Mouse (Mus musculus) lung, embryonic 15.5 days (tissue): ENCODE measurements around the gene Ttll3. TPM values are rescaled to one million over a fixed set of nuclear protein-coding genes. Genes with fewer than 3 reads are reported as not detected.

ENCODE experiments used
- ATAC-seq: fragments of 200-750 bp; cut with Nextera tagmentation; 2 replicates; pipeline ENCODE4 v1.8.0; 2017; ENCODE audit warnings: moderate number of reproducible peaks, borderline replicate concordance; ENCODE audit not compliant: low FRiP score, low TSS enrichment; ENCODE audit errors: extremely low read depth
- H3K27ac ChIP-seq: fragments of 300-500 bp; sonication (generic); 2 replicates; pipeline ENCODE4 v1.5.1; 2015; ENCODE audit warnings: moderate library complexity, mild to moderate bottlenecking, inconsistent platforms
- H3K27me3 ChIP-seq: fragments of 300-500 bp; sonication (generic); 2 replicates; pipeline ENCODE4 v1.6.1; 2015; ENCODE audit warnings: inconsistent platforms
- H3K36me3 ChIP-seq: fragments of 300-500 bp; sonication (generic); 2 replicates; pipeline ENCODE4 v1.6.1; 2015; ENCODE audit warnings: inconsistent platforms
- H3K4me1 ChIP-seq: fragments of 300-500 bp; sonication (generic); 2 replicates; pipeline ENCODE4 v1.6.1; 2015; ENCODE audit warnings: inconsistent platforms
- H3K4me2 ChIP-seq: fragments of 300-500 bp; sonication (generic); 2 replicates; pipeline ENCODE4 v1.6.1; 2015; ENCODE audit warnings: inconsistent platforms, mild to moderate bottlenecking, moderate library complexity
- H3K4me3 ChIP-seq: fragments of 300-500 bp; sonication (generic); 2 replicates; pipeline ENCODE4 v1.5.1; 2015; ENCODE audit warnings: mild to moderate bottlenecking, inconsistent platforms
- H3K9ac ChIP-seq: fragments of 300-500 bp; sonication (generic); 2 replicates; pipeline ENCODE4 v1.6.1; 2015; ENCODE audit warnings: inconsistent platforms
- H3K9me3 ChIP-seq: fragments of 300-500 bp; sonication (generic); 2 replicates; pipeline ENCODE4 v1.6.1; 2016; ENCODE audit warnings: inconsistent platforms
- WGBS: fragments of 180-500 bp; shearing (Covaris S2); methylation state at CpG from one replicate; pipeline ENCODE4 v1.1.7; 2015; 5-methylcytosine and 5-hydroxymethylcytosine counted together
- polyA plus RNA-seq: library from polyadenylated mRNA; unstranded; fragments of >200 nt; fragmentation: Nextera tagmentation; extraction: Ambion mirVana; gene quantifications from 2 replicates; pipeline ENCODE4 v1.2.1, GENCODE M21; 2015

Ttll3 gene
- polyA plus RNA-seq, 1 experiment from 2014 or later = 3.9 TPM

DNA sequence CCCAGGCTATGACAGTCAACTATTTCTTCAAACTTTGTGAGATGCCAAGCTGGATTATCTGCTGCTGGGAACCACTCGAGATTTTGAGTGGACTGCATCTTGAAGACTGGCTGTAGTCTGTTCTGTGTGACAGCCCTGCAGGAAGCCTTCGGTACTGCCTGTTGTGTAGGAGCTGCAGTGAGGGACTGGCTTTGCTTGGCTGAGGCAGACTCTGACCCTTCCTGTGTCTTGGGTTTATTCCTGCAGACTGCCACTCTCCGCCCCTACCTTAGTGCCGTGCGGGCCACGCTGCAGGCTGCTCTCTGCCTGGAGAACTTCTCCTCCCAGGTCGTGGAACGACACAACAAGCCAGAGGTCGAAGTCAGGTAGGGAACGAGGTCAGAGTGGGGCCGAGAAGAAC is 8.6 kb upstream of the Ttll3 start:
- no peak overlapping the region for H3K27ac ChIP-seq
- no peak overlapping the region for H3K9ac ChIP-seq
- no peaks in the 10 kb centered on the region for H3K9me3 ChIP-seq
- H3K4me3 ChIP-seq = no peak overlapping the region
- no peak overlapping the region for H3K4me2 ChIP-seq
- H3K36me3 ChIP-seq = peaks cover 55% of the 10 kb centered on the region
- no peaks in the 10 kb centered on the region for H3K27me3 ChIP-seq
- WGBS = 92% methylated on average over 11 of the region's 11 CpGs
- ATAC-seq = no peak
- peaks cover 24% of the 10 kb centered on the region for H3K4me1 ChIP-seq

DNA sequence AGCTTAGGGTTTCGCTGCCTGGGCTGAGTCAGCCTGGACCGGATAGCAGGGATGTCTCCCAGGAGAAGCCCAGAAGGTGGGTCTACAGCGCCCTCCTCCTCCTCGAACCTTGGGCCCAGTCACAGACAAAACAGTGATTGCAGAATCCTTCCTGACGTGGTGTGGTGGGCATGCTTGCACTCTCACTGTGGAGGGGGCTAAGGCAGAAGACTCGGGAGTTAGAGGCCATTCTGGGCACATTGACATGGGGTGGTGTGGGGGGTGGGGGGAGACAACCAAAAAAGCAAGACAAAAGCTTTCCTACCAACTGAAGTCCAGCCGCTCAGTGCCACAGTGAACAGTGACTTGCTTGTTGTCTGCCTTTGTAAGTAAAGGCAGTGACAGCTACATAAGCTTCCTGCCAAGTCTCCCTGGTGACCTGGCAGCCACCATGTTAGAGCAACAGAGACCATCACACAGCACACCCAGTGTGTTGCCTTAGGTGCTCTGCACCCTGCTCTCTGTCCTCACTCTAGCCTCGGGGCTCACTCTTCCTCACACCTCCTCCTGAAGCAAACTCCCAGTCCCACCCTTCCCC is 4.6 kb upstream of the Ttll3 start:
- Histone ChIP-seq H3K9ac (no peak overlapping the region), H3K4me1 (peaks cover 9% of the 10 kb centered on the region), H3K9me3 (no peaks in the 10 kb centered on the region), H3K4me2 (no peak overlapping the region), H3K4me3 (no peak overlapping the region), H3K36me3 (peaks cover 89% of the 10 kb centered on the region), H3K27ac (no peak overlapping the region), H3K27me3 (no peaks in the 10 kb centered on the region)
- WGBS = 94% methylated on average over 8 of the region's 8 CpGs
- ATAC-seq = no peak

GRCm38 (mm10) chr6:113385160-113385714 is 3.8 kb upstream of the Ttll3 start:
- H3K9me3 ChIP-seq = no peaks in the 10 kb centered on the region
- H3K4me1 ChIP-seq = 0 out of 2 replicates have a peak, but pooled peaks cover under 1% of the 10 kb centered on the region
- H3K4me2 ChIP-seq = no peak overlapping the region
- H3K27ac ChIP-seq = no peak overlapping the region
- H3K36me3 ChIP-seq = peaks cover 96% of the 10 kb centered on the region
- no peak for ATAC-seq
- no peaks in the 10 kb centered on the region for H3K27me3 ChIP-seq
- H3K4me3 ChIP-seq = no peak overlapping the region
- H3K9ac ChIP-seq = no peak overlapping the region
- WGBS = 75% methylated on average over 11 of the region's 11 CpGs

GRCm38 (mm10) chr6:113386025-113386424 is 3.0 kb upstream of the Ttll3 start:
- Histone ChIP-seq H3K27ac (no peak overlapping the region), H3K4me1 (no peaks in the 10 kb centered on the region), H3K27me3 (no peaks in the 10 kb centered on the region), H3K36me3 (peaks cover 89% of the 10 kb centered on the region), H3K9ac (no peak overlapping the region), H3K4me3 (no peak overlapping the region), H3K4me2 (no peak overlapping the region), H3K9me3 (no peaks in the 10 kb centered on the region)
- ATAC-seq = no peak
- 66% methylated on average over 3 of the region's 3 CpGs for WGBS

DNA sequence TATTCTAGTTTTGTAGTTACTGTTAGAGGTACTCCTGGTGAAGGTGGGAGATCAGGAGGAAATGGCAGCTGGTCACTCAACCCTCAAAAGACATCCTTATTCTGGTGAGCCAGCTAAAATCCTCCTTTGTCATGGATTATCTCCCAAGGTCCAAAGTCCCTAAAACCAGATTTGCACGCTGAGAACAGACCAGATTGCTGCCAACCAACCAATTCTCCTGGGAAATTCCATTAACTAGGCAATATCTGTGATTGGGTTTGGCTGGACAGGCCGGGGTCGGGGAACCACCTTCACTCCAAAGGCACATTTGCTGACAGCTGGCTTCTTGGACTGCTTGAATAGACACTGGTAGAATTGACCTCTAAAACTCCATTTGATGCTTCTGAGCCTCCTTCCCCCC is 1.7 kb downstream of the Ttll3 start:
- Histone ChIP-seq H3K4me1 (peaks cover 9% of the 10 kb centered on the region), H3K4me3 (no peak overlapping the region), H3K9me3 (no peaks in the 10 kb centered on the region), H3K9ac (no peak overlapping the region), H3K36me3 (peaks cover 47% of the 10 kb centered on the region), H3K27ac (no peak overlapping the region), H3K4me2 (no peak overlapping the region), H3K27me3 (no peaks in the 10 kb centered on the region)
- no peak for ATAC-seq
- WGBS = 94% methylated on average over 3 of the region's 3 CpGs

DNA sequence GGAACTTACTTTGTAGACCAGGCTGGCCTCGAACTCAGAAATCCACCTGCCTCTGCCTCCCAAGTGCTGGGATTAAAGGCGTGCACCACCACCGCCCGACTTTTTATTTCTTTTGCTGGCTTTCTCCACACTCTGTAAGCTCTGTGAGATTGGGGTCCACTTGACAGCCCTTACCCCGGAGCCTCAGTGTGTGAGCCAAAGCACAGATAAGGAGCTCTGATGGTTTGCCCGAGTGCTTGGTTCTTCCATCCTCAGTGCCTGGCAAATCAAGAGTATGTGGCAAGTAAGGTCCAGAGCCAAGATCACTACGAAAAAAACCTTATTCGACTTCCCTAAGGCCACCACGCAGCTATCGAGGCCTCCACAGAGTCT is 2.9 kb downstream of the Ttll3 start:
- no peak overlapping the region for H3K27ac ChIP-seq
- peak overlapping the region; percentile 47 for H3K4me3 ChIP-seq
- peak overlapping the region; percentile 50 for H3K9ac ChIP-seq
- H3K27me3 ChIP-seq = no peaks in the 10 kb centered on the region
- 25% methylated on average over 10 of the region's 10 CpGs for WGBS
- peaks cover 36% of the 10 kb centered on the region for H3K36me3 ChIP-seq
- peak overlapping the region; percentile 94 for H3K4me2 ChIP-seq
- peaks cover 9% of the 10 kb centered on the region for H3K4me1 ChIP-seq
- H3K9me3 ChIP-seq = no peaks in the 10 kb centered on the region
- peak; percentile 21; the same call in 1 of the 2 replicates for ATAC-seq

DNA sequence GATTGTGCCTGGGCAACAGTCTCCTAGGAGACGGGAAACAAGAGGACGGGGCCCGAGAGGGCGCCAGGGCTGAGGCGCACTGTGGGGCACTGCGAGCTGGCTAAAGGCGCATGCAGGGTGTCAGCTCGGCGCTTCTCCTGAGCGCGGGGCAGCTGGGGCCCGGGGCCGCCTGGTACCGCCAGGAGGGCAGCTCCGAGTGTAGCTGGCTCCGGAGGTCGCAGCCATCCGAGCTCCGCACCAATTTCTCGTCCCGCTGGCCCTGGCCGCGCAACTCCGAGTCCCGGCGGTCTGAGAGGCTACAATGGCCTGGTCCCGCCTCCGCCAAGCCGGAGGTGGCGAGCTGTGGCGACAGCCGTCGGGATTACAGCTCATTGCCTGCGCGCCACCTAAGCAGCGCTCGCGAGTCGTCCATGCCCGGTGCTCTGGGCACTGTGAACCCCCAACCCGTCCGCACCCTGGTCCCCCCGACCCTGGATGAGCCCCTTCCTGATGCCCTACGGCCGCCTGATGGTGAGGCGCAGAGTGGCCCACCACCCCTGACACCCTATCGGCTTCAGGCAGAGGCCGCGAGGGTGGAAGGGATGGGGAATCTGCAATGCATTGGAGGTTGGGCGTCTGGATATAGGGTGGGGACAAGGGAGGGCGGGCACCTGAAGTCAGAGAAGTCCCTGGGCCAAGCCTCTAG is 3.5 kb downstream of the Ttll3 start:
- Histone ChIP-seq H3K4me1 (peaks cover 9% of the 10 kb centered on the region), H3K4me2 (peak overlapping the region; percentile 94), H3K27me3 (no peaks in the 10 kb centered on the region), H3K4me3 (peak overlapping the region; percentile 47), H3K9ac (peak overlapping the region; percentile 50), H3K36me3 (peaks cover 30% of the 10 kb centered on the region), H3K9me3 (no peaks in the 10 kb centered on the region), H3K27ac (peak overlapping the region; percentile 7; the same call in 1 of the 2 replicates)
- peak; percentile 81 for ATAC-seq
- 1% methylated on average over 51 of the region's 51 CpGs for WGBS

DNA sequence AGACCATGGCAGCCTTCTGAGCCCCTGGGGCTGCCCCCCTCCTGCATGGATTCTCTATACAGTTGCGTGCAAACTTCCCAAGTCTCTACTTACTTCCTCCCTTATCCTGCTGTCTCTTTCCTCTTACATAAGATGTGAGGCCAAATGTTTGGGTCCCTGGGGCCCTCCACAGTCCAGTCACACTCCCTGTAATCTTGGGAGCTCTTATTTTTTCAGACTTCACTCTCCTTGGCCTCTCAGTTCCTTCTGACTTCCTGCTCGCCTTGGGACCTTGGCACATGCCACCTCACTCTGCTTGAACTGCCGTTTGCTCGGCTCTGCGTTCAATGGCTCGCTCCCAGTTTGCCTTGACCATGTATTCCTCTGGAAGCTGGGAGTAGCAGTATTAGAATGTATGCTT is 4.9 kb downstream of the Ttll3 start:
- Histone ChIP-seq H3K9ac (no peak overlapping the region), H3K4me2 (no peak overlapping the region), H3K4me3 (no peak overlapping the region), H3K36me3 (peaks cover 16% of the 10 kb centered on the region), H3K27ac (no peak overlapping the region), H3K27me3 (no peaks in the 10 kb centered on the region), H3K4me1 (peaks cover 9% of the 10 kb centered on the region), H3K9me3 (no peaks in the 10 kb centered on the region)
- 83% methylated on average over 6 of the region's 6 CpGs for WGBS
- ATAC-seq = no peak

DNA sequence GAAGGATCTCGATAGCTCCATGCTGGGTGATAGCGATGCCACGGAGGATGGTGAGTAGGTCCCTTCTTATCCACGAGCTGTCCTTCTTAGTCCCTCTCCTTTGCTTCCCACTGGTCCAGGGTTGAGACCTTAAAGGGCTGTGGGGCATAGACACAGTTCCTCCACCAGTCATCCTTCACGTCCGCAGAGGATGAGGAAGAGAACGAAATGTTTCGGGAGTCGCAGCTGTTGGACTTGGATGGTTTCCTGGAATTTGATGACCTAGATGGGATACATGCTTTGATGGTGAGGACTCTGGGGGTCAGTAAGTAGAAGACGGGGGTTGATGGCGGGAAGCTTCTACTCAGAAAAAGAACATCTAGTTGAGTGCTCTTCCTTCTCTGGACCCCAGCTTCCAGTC is 5.8 kb downstream of the Ttll3 start:
- no peaks in the 10 kb centered on the region for H3K9me3 ChIP-seq
- ATAC-seq = no peak
- no peak overlapping the region for H3K4me2 ChIP-seq
- H3K4me1 ChIP-seq = peaks cover 9% of the 10 kb centered on the region
- H3K27ac ChIP-seq = no peak overlapping the region
- no peaks in the 10 kb centered on the region for H3K27me3 ChIP-seq
- no peak overlapping the region for H3K9ac ChIP-seq
- peaks cover 7% of the 10 kb centered on the region for H3K36me3 ChIP-seq
- 87% methylated on average over 11 of the region's 11 CpGs for WGBS
- H3K4me3 ChIP-seq = no peak overlapping the region

DNA sequence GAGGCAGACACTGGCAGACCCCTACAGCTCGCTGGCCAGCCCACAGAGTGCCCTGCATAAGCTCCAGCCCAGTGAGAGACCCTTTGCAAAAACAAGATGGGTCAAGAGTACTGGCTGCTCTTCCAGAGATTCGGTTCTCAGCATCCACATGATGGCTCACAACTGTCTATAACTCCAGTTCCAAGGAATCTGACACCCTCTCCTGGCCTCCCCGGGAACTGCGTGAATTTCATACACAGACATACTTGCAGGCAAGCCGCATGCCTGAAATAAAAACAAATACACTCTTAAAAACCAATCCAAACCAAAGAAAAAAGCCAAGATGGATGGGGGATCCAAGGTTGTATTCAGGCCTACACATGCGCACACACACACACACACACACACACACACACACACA is 6.4 kb downstream of the Ttll3 start:
- no peaks in the 10 kb centered on the region for H3K9me3 ChIP-seq
- H3K4me1 ChIP-seq = peaks cover 9% of the 10 kb centered on the region
- no peak overlapping the region for H3K4me2 ChIP-seq
- no peak overlapping the region for H3K27ac ChIP-seq
- WGBS = 94% methylated on average over 6 of the region's 6 CpGs
- H3K27me3 ChIP-seq = no peaks in the 10 kb centered on the region
- H3K9ac ChIP-seq = no peak overlapping the region
- no peak overlapping the region for H3K4me3 ChIP-seq
- H3K36me3 ChIP-seq = peaks cover 4% of the 10 kb centered on the region; the same call in 1 of the 2 replicates
- no peak for ATAC-seq

DNA sequence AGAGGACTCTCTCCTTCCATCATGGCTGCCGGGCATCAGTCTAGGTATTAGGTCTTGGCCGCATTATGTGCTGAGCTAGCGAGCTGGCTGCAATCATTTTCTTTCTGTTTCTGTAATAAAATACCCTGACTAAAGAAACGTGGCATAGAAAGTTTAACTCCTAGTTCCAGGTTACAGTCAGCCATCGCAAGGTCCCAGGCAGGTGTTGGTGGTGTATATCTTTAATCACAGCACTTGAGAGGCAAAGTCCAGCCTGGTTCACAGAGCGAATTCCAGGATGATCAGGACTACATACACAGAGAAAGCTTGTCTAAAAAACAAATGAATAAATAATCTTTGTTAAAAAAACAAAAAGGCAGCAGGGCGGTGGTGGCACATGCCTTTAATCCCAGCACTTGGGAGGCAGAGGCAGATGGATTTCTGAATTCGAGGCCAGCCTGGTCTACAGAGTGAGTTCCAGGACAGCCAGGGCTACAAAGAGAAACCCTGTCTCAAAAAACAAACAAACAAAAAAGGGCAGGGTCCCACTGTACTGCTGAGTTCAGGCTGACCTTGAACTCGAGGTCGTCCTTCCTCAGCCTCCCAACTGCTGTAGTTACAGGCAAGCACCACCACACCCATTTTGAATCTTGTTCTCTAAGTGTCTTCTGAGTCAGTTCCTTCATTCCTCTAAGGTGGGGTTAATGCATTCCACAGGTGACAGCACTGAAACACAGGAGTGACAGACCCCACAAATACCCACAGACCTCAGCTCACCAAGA is 7.4 kb downstream of the Ttll3 start:
- no peak for ATAC-seq
- H3K27me3 ChIP-seq = no peaks in the 10 kb centered on the region
- H3K9ac ChIP-seq = no peak overlapping the region
- H3K4me1 ChIP-seq = peaks cover 9% of the 10 kb centered on the region
- H3K27ac ChIP-seq = no peak overlapping the region
- H3K36me3 ChIP-seq = peaks cover 4% of the 10 kb centered on the region; the same call in 1 of the 2 replicates
- no peak overlapping the region for H3K4me2 ChIP-seq
- no peaks in the 10 kb centered on the region for H3K9me3 ChIP-seq
- 84% methylated on average over 10 of the region's 10 CpGs for WGBS
- H3K4me3 ChIP-seq = no peak overlapping the region

- Histone ChIP-seq H3K4me1 (no peaks in the 10 kb centered on the region), H3K36me3 (no peaks in the 10 kb centered on the region), H3K9me3 (no peaks in the 10 kb centered on the region), H3K9ac (no peak overlapping the region), H3K4me3 (no peak overlapping the region), H3K4me2 (no peak overlapping the region), H3K27me3 (no peaks in the 10 kb centered on the region), H3K27ac (no peak overlapping the region)
- WGBS = 87% methylated on average over 13 of the region's 13 CpGs
- no peak for ATAC-seq
Observed at GRCm38 (mm10) chr6:113402094-113402493, 13.0 kb downstream of the Ttll3 start.
